Comparison of ENCODE assay signal across 12 mouse cellular contexts in genomic region chr16:28694113-28694899, GRCm38 (mm10). TPM values are rescaled to one million over a fixed set of nuclear protein-coding genes. Genes with fewer than 3 reads are reported as not detected.
DNase-seq lines count a peak whose midpoint lies in the region; ATAC-seq and TF ChIP-seq lines count a peak whose summit lies in the region.
"Had no signal": no experiment of that assay in that cellular context is flagged by ENCODE, and none has a peak within 500 bp of the region (broad histone marks: within the 10 kb centered on the region; RNA-seq: fewer than 3 reads in every experiment).

No protein-coding gene starts in this region.

- peak; percentile 22 to 39 for DNase-seq in frontal cortex, postnatal 36 days (ENCODE audit: low spot score in 2 of 2)
- DNase-seq in frontal cortex, postnatal 25 days (ENCODE audit: low spot score in 2 of 2) = no peak
- peak; percentile 14 to 30 for DNase-seq in layer of hippocampus, adult 18-20 months (ENCODE audit: low spot score in 2 of 2)
- no peak for DNase-seq in layer of hippocampus, adult 9-10 months (ENCODE audit: low spot score)
- DNase-seq in brain, embryonic 18.5 days (ENCODE audit: low read depth, low spot score) = peak; percentile 4
- peak; percentile 70 for DNase-seq in limb, embryonic 14.5 days (ENCODE audit: low spot score)
- DNase-seq in testis, postnatal 10 days (ENCODE audit: low spot score) = no peak
- no peak for DNase-seq in adrenal gland, adult 2 months
- DNase-seq: cerebellum, adult 18-20 months; retina, postnatal 1 day had no signal

- H3K27ac ChIP-seq in limb, embryonic 14.5 days (replicated peaks; ENCODE audit: low read depth, low read length) = no peak overlapping the region; the same call in 1 of the 2 replicates

- H3K4me1 ChIP-seq in limb, embryonic 14.5 days (ENCODE audit: control insufficient read depth, insufficient read depth, low read length) = peaks cover 7% of the 10 kb centered on the region; the same call in 1 of the 2 replicates

- H3K4me2 ChIP-seq in limb, embryonic 14.5 days (replicated peaks; ENCODE audit: low read depth, low read length, severe bottlenecking) = peak overlapping the region; percentile 29; the same call in 1 of the 2 replicates
- H3K4me2 ChIP-seq: liver, embryonic 11.5 days had no signal

- WGBS in limb, embryonic 14.5 days = 14% methylated on average over 15 of the region's 15 CpGs

- H3K9me3 ChIP-seq in limb, embryonic 14.5 days (ENCODE audit: control insufficient read depth, low read length) = no peaks in the 10 kb centered on the region

- TF ChIP-seq POLR2A in limb, embryonic 14.5 days (IDR thresholded peaks at IDR 0.05; ENCODE audit: borderline replicate concordance, extremely low read depth, insufficient read depth, insufficient read length) = no peak

- no peaks in the 10 kb centered on the region for H3K27me3 ChIP-seq in limb, embryonic 14.5 days (ENCODE audit: control insufficient read depth, insufficient read depth, low read length)

- H3K36me3 ChIP-seq in limb, embryonic 14.5 days (ENCODE audit: control insufficient read depth, insufficient read depth, low read length) = no peaks in the 10 kb centered on the region

- ATAC-seq in limb, embryonic 14.5 days (ENCODE audit: low FRiP score, low read depth) = peak; percentile 75

- no peak overlapping the region for H3K9ac ChIP-seq in limb, embryonic 14.5 days (ENCODE audit: low read depth, low read length, severe bottlenecking)

- peak overlapping the region; percentile 13; the same call in 1 of the 2 replicates for H3K4me3 ChIP-seq in limb, embryonic 14.5 days (replicated peaks; ENCODE audit: low read length)

RNA-seq across cellular contexts. Expression of gene Fgf12, which starts 58.6 kb away (rescaled TPM):
- 100 to 1,000 TPM; 140 to 146 TPM for total RNA-seq in layer of hippocampus, adult 18-20 months (2021)
- polyA plus RNA-seq in limb, embryonic 14.5 days (2012; rRNA removed) = 4.7 and 6.0 TPM in 2 replicates
- 8.1 and 12.3 TPM in 2 replicates for polyA plus RNA-seq in limb, embryonic 14.5 days (2014; fragmentation: Nextera tagmentation; extraction: Ambion mirVana)
- 1 to 10 TPM; 2.6 to 3.6 TPM for total RNA-seq in adrenal gland, adult 2 months (2021)
- 0.41 and 1.1 TPM in 2 replicates for polyA plus RNA-seq in adrenal gland, adult 2 months (2012; rRNA removed)
- total RNA-seq: megakaryocyte-erythroid progenitor cell, adult 5-6 weeks had no signal

Comparison
In these comparisons a context has a peak if more than half of its experiments do, and no peak if none do; other contexts are left out.
1. DNase-seq: peak in frontal cortex, postnatal 36 days (2 of 2), layer of hippocampus, adult 18-20 months (2 of 2), brain, embryonic 18.5 days (single experiment) and limb, embryonic 14.5 days (single experiment); none in frontal cortex, postnatal 25 days (0 of 2), layer of hippocampus, adult 9-10 months (single experiment), testis, postnatal 10 days (single experiment) and adrenal gland, adult 2 months (single experiment).
2. RNA of gene Fgf12, which starts 58.6 kb away (total RNA-seq): 140 to 146 TPM in layer of hippocampus, adult 18-20 months; 2.6 to 3.6 TPM in adrenal gland, adult 2 months; every median in the first group is over 10 times any median in the second.